Mouse (Mus musculus) E14TG2a.4 (cell line): ENCODE measurements around the gene Prdm11.
A peak's percentile ranks its signal among the peaks of the same experiment; 100 is the strongest.

Source experiments
- H3K27me3 ChIP-seq: 2 replicates; pipeline ENCODE4 v1.6.1; 2014; ENCODE audit warnings: low read length, control low read depth; ENCODE audit not compliant: insufficient read depth
- H3K36me3 ChIP-seq: 2 replicates; pipeline ENCODE4 v1.6.1; 2014; ENCODE audit warnings: low read length, control low read depth; ENCODE audit not compliant: insufficient read depth
- H3K4me1 ChIP-seq: replicated peaks from 2 replicates; pipeline ENCODE4 v1.6.1; 2014; ENCODE audit warnings: low read depth, low read length, control low read depth
- H3K4me3 ChIP-seq: replicated peaks from 2 replicates; pipeline ENCODE4 v1.5.1; 2014; ENCODE audit warnings: mild to moderate bottlenecking, low read length
- H3K9me3 ChIP-seq: 2 replicates; pipeline ENCODE4 v1.6.1; 2014; ENCODE audit warnings: low read length, control low read depth
- CTCF ChIP-seq: conservative IDR thresholded peaks from 2 replicates; pipeline ENCODE4 v1.5.1; 2014; ENCODE audit warnings: low read length
- NANOG ChIP-seq: IDR thresholded peaks from 2 replicates; pipeline ENCODE4 v1.6.1; 2014; ENCODE audit warnings: borderline replicate concordance, low read length, mixed read lengths
- POU5F1 ChIP-seq: IDR thresholded peaks from 2 replicates; pipeline ENCODE4 v1.6.1; 2014; ENCODE audit warnings: low read length, borderline replicate concordance

Gene Prdm11

GRCm38 (mm10) chr2:92929696-92930095, 116.3 kb downstream of the Prdm11 start:
- Histone ChIP-seq H3K4me1 (peaks cover 44% of the 10 kb centered on the region), H3K36me3 (no peaks in the 10 kb centered on the region), H3K27me3 (peaks cover 6% of the 10 kb centered on the region; the same call in 1 of the 2 replicates), H3K9me3 (no peaks in the 10 kb centered on the region), H3K4me3 (no peak overlapping the region)
- TF ChIP-seq POU5F1 (no peak), NANOG (no peak), CTCF (no peak)

GRCm38 (mm10) chr2:92924677-92925259, 121.2 kb downstream of the Prdm11 start:
- H3K36me3 ChIP-seq: no peaks in the 10 kb centered on the region
- peaks cover 16% of the 10 kb centered on the region for H3K4me1 ChIP-seq
- H3K27me3 ChIP-seq: peaks cover 23% of the 10 kb centered on the region
- H3K4me3 ChIP-seq: no peak overlapping the region
- TF ChIP-seq POU5F1 (no peak), NANOG (no peak), CTCF (no peak)
- no peaks in the 10 kb centered on the region for H3K9me3 ChIP-seq

GRCm38 (mm10) chr2:92920709-92921108, 125.3 kb downstream of the Prdm11 start:
- peaks cover 49% of the 10 kb centered on the region for H3K27me3 ChIP-seq
- H3K36me3 ChIP-seq: no peaks in the 10 kb centered on the region
- no peaks in the 10 kb centered on the region for H3K9me3 ChIP-seq
- TF ChIP-seq CTCF: no peak
- peaks cover 9% of the 10 kb centered on the region for H3K4me1 ChIP-seq
- H3K4me3 ChIP-seq: no peak overlapping the region

GRCm38 (mm10) chr2:92917405-92918142, 128.4 kb downstream of the Prdm11 start:
- no peaks in the 10 kb centered on the region for H3K9me3 ChIP-seq
- TF ChIP-seq POU5F1 (no peak), NANOG (no peak), CTCF (no peak)
- peaks cover 68% of the 10 kb centered on the region for H3K27me3 ChIP-seq
- no peak overlapping the region for H3K4me3 ChIP-seq
- peaks cover 30% of the 10 kb centered on the region for H3K4me1 ChIP-seq
- no peaks in the 10 kb centered on the region for H3K36me3 ChIP-seq

- Histone ChIP-seq H3K9me3 (no peaks in the 10 kb centered on the region), H3K36me3 (no peaks in the 10 kb centered on the region), H3K4me1 (peaks cover 34% of the 10 kb centered on the region), H3K27me3 (peaks cover 59% of the 10 kb centered on the region), H3K4me3 (peak overlapping the region; percentile 76)
- TF ChIP-seq NANOG: no peak
- no peak for TF ChIP-seq POU5F1
- TF ChIP-seq CTCF: no peak
Observed at GRCm38 (mm10) chr2:92915659-92916631, 130.0 kb downstream of the Prdm11 start.
